Mouse (Mus musculus) olfactory bulb, adult 2 months (tissue): ENCODE results near the gene Rapgef5.

ENCODE experiments used
- CTCF ChIP-seq: fragments of 200-500 bp; IDR thresholded peaks from 2 replicates; pipeline ENCODE4 v1.5.1; 2012; ENCODE audit warnings: low read depth, mild to moderate bottlenecking, low read length, moderate library complexity; ENCODE audit not compliant: insufficient read depth
- POLR2A ChIP-seq: fragments of 200-500 bp; IDR thresholded peaks from 2 replicates; pipeline ENCODE4 v1.6.1; 2012; ENCODE audit warnings: mild to moderate bottlenecking, low read depth, low read length, moderate library complexity; ENCODE audit not compliant: insufficient read depth

DNA sequence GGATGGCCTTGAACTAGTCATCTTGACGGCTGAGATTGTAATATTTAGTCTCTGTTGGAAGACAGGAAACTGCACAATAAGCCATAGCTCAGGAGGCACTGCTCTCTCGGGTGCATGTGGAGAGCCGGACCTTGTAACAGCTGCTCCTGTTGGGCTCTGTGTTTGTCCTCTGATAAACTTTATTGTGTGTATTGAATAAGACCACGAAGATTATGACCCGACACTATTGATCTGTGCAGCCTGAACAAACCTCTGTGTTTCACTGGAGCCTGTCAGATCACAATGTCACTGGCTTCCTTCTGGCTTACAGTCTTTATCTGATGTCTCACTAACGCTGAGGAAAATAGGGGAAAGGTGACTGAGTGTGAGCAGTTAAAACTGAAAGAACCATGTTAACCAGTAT lies 205.5 kb downstream of the Rapgef5 start:
- no peak for TF ChIP-seq CTCF
- no peak for TF ChIP-seq POLR2A
